Mouse (Mus musculus) liver (tissue): ENCODE measurements around the gene Akip1.
A peak's percentile ranks its signal among the peaks of the same experiment; 100 is the strongest.

ENCODE experiments used
- DNase-seq: peaks from one replicate; pipeline ENCODE4 v3.0.0-alpha.2; 2020; ENCODE audit warnings: mixed read lengths

The Akip1 gene

DNA sequence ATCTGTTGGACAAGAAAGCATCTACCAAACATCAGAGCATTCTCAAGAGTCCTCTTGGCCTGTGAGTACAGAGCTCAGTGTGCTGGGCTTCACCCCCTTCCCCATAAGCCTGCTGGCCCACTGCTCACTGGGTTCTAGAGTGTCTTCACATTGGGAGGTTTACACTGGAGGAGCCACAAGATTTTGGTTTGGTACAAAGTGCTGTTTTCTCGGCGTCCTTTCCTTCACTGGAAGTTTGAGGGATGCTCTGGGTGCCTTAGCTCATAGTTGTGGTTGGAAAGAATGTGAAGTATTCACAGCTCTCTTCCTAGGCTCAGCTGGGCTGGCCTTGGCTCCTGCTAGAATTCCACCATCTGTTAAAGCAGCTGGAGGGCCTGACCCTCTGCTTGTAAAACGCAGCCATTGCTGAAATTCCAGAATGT is 5.5 kb downstream of the Akip1 start:
- DNase-seq: no peak

GRCm38 (mm10) chr7:109710069-109710468 is 6.6 kb downstream of the Akip1 start:
- no peak for DNase-seq

- no peak for DNase-seq
These were observed 8.7 kb downstream of the Akip1 start for GRCm38 (mm10) chr7:109712198-109712597.

- no peak for DNase-seq
These were observed 10.0 kb downstream of the Akip1 start for GRCm38 (mm10) chr7:109713434-109713982.

DNA sequence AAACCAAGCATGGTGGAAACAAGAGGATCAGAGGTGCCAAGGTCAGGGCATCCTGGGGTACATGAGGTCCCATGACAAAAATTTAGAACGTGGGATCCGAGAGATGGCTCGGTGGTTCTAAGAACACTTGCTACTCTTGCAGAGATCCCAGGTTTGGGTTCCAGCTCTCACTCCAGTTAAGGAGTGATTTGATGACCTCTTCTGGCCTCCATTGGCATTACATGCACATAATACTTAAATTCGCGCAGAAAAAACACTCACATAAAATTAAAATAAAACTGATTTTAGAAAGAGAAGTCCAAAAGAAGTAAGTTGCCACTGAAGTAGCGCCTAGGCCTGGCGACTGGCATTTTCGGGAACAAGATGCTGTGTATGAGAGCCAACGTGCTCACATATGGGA is 15.8 kb downstream of the Akip1 start:
- DNase-seq: no peak

DNA sequence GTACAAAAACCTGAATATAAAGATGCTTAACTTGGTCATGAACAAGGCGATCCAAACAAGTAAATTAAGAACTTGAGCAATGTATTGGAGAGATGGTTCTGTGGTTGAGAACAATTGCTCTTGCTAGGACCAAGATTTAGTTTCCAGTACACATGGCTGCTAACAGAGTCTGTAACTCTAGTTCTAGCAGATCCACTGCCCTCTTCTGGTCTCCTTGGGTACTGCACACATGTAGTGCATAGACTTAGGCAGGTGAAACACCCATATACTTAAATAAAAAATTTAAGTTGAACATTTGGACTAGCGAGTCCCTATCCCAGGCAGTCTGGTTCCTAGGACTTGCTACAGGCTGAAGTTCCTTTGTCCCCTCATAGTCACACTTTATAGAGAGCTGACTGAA is 19.1 kb downstream of the Akip1 start:
- peak; percentile 41 for DNase-seq

DNA sequence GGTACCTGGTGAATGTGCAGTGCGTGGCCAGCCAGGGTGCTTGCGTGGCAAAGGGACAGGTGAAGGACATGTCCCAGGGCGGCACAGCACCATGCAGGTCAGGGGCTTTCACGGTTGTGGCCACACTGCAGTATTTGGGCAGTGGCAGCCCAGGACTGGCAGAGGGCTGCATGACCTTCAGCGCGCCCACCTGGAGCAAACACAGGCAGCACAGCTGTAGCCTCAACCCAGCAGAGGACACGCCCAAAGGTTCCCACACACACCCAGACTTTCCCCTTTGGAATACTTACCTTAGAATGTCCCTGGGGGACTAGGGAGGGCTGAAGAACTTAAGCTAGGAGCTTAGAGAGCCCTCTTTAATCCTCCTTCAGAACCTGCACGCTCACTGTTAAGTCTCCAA is 19.6 kb downstream of the Akip1 start:
- DNase-seq: no peak

- DNase-seq: no peak
These were observed 20.2 kb downstream of the Akip1 start, which contains the start of gene BC051019 for GRCm38 (mm10) chr7:109723697-109724096. BC051019 (minus strand) TSS chr7:109723850.

DNA sequence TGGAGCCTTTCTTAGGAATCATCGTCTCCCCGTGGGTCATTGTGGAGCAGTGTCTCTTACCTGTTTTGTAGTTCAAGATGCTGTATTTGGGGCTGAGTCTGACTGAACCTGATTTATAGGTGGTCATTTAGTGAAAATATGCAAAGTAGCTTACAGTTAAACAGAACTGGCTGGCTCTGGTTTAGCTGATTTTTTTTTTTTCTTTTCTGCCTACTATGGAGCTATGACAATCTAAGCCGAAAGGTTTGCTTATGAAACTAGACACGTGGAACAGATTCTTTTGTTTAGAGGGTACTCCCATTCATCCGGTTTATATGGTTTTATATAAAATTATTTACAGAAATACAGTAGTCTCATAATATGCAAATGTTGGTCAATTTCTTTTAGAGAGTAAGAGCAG is 28.1 kb downstream of the Akip1 start, which contains the start of gene Ascl3:
TSS of gene Ascl3 (minus strand) at position 101 of the 400 bp plus-strand sequence.
- DNase-seq: no peak

GRCm38 (mm10) chr7:109734806-109735205 is 31.3 kb downstream of the Akip1 start:
- DNase-seq: no peak

- no peak for DNase-seq
These were observed 36.4 kb downstream of the Akip1 start for GRCm38 (mm10) chr7:109739822-109740370.

DNA sequence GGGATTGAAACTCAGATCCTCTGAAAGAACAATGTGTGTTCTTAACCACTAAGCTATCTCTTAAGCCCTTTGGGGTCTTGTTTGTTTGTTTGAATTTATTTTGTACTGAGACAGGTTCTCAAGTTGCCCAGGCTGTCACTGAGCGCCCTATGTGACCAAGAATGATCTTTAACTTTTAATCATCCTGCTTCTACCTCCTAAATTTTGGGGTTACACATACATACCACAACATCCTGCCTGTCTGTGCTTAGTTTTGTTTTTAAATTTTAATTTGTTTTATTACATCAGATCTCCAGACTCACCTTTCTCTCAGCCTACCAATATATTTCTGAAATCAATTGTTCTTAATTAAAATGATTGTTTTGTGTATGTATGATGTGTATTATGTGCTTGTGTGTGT is 37.6 kb downstream of the Akip1 start:
- DNase-seq: no peak

GRCm38 (mm10) chr7:109741703-109742102 is 38.2 kb downstream of the Akip1 start:
- DNase-seq: no peak

- no peak for DNase-seq
These were observed 44.3 kb downstream of the Akip1 start for GRCm38 (mm10) chr7:109747747-109748146.

DNA sequence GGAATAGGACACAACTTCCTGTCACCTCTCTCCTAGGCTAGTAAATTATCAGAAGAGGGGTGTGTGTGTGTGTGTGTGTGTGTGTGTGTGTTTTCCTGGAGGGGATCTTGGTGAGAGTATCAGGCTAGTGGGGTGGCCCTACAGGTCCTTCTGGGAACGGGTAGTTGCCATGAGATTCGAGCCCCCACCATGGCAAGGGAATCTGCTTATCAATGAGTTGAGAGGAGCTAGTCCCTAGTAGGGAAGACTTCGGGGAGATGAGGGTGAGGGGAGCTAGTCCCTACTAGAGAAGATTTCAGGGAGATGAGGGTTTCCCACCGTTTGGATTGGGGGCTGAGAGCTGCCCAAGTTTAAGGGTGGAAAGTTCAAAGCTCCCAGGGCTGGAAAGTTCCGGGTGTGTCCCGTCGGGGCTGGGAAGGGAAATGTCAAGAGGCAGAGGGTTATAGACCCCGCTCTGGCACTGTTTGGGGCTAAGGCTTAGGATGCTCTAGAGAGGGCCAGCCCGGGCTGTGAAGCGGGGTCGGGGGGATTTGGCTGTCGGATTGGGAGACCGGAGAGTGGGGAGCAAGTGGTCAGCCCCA is 48.0 kb downstream of the Akip1 start:
- no peak for DNase-seq

- peak; percentile 87 for DNase-seq
These were observed 48.8 kb downstream of the Akip1 start, which contains the start of gene Tmem9b for GRCm38 (mm10) chr7:109752008-109752925. Tmem9b (minus strand) TSS chr7:109752875.

DNA sequence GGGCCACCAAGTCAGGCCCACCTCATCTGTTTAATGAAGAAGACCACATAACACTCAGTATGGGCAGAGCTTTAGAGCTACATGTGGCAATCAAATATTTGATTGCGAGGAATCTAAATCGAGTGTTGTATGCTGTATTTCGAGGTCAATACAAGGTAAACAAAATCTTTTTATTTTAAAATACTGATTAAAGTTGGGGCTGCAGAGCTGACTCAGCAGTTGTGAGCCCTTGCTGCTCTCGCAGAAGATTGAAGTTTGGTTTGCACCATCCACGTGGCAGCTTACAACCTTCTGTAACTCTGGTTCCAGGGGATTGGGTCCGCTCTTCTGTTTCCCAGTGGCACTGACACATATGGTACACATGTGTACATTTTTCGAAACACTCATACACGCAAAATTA is 50.5 kb downstream of the Akip1 start:
- no peak for DNase-seq

DNA sequence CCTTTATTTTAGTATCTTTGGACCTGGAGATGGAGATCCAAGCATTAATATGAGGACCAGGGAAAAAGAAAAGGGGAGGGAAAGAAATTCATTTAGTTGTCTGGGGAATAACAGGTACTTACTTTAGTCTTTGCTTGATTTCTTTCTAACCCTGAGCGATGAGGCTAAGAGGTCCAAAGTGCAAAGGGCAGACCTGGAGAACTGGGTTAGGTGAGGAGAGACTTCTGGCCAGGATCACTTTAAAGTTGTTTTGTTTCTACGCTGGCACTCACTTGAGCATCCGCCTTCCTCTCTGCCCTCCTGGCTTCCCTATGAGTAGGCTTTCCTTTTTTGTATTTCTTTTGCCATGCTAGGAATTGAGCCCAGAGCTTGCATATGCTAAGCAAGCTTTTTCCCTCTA is 52.8 kb downstream of the Akip1 start:
- no peak for DNase-seq
